8 mouse cellular contexts compared by ENCODE assay signal in genomic region chr1:91216504-91217267, GRCm38 (mm10). TPM values are rescaled to one million over a fixed set of nuclear protein-coding genes. Genes with fewer than 3 reads are reported as not detected.
DNase-seq lines count a peak whose midpoint lies in the region; ATAC-seq and TF ChIP-seq lines count a peak whose summit lies in the region.

No protein-coding gene starts in this region.

- 46% methylated on average over 10 of the region's 10 CpGs for WGBS in embryonic facial prominence, embryonic 13.5 days
- 73% methylated on average over 10 of the region's 10 CpGs for WGBS in embryonic facial prominence, embryonic 10.5 days
- 20% methylated on average over 10 of the region's 10 CpGs for WGBS in liver, postnatal 0 days (ENCODE audit: insufficient replicate concordance)
- WGBS in stomach, postnatal 0 days, result 49% methylated on average over 10 of the region's 10 CpGs

- H3K36me3 ChIP-seq in embryonic facial prominence, embryonic 13.5 days, result no peaks in the 10 kb centered on the region
- no peaks in the 10 kb centered on the region for H3K36me3 ChIP-seq in embryonic facial prominence, embryonic 10.5 days (replicated peaks)
- no peaks in the 10 kb centered on the region for H3K36me3 ChIP-seq in liver, postnatal 0 days (replicated peaks; ENCODE audit: insufficient read depth, low read length)
- H3K36me3 ChIP-seq in stomach, postnatal 0 days (ENCODE audit: control insufficient read depth, insufficient read depth, low read length), result no peaks in the 10 kb centered on the region

- no peaks in the 10 kb centered on the region for H3K9me3 ChIP-seq in embryonic facial prominence, embryonic 13.5 days
- no peaks in the 10 kb centered on the region for H3K9me3 ChIP-seq in embryonic facial prominence, embryonic 10.5 days
- H3K9me3 ChIP-seq in liver, postnatal 0 days (ENCODE audit: low read length), result no peaks in the 10 kb centered on the region
- H3K9me3 ChIP-seq in stomach, postnatal 0 days (ENCODE audit: control insufficient read depth, low read length), result no peaks in the 10 kb centered on the region

- peaks cover 22% of the 10 kb centered on the region for H3K4me1 ChIP-seq in embryonic facial prominence, embryonic 13.5 days
- H3K4me1 ChIP-seq in embryonic facial prominence, embryonic 10.5 days, result peaks cover 4% of the 10 kb centered on the region
- H3K4me1 ChIP-seq in liver, postnatal 0 days (ENCODE audit: insufficient read depth), result peaks cover 12% of the 10 kb centered on the region; the same call in 1 of the 2 replicates
- H3K4me1 ChIP-seq in stomach, postnatal 0 days (replicated peaks; ENCODE audit: control insufficient read depth, insufficient read depth), result no peaks in the 10 kb centered on the region

- no peak for TF ChIP-seq CTCF in liver, postnatal 0 days (IDR thresholded peaks at IDR 0.05; ENCODE audit: low read depth)
- TF ChIP-seq CTCF in stomach, postnatal 0 days (IDR thresholded peaks at IDR 0.05; ENCODE audit: low read depth), result no peak

- no peak overlapping the region for H3K9ac ChIP-seq in embryonic facial prominence, embryonic 13.5 days
- no peak overlapping the region for H3K9ac ChIP-seq in liver, postnatal 0 days (replicated peaks)
- no peak overlapping the region for H3K9ac ChIP-seq in stomach, postnatal 0 days (ENCODE audit: low read length)

- no peak overlapping the region for H3K4me3 ChIP-seq in embryonic facial prominence, embryonic 13.5 days
- H3K4me3 ChIP-seq in embryonic facial prominence, embryonic 10.5 days, result no peak overlapping the region
- no peak overlapping the region for H3K4me3 ChIP-seq in liver, postnatal 0 days (ENCODE audit: low read depth, low read length)
- no peak overlapping the region for H3K4me3 ChIP-seq in stomach, postnatal 0 days (ENCODE audit: low read depth, low read length)

- H3K27me3 ChIP-seq in embryonic facial prominence, embryonic 13.5 days, result no peaks in the 10 kb centered on the region
- no peaks in the 10 kb centered on the region for H3K27me3 ChIP-seq in embryonic facial prominence, embryonic 10.5 days (replicated peaks; ENCODE audit: low read depth, poor library complexity, severe bottlenecking)
- H3K27me3 ChIP-seq in liver, postnatal 0 days (ENCODE audit: insufficient read depth, low read length), result no peaks in the 10 kb centered on the region
- no peaks in the 10 kb centered on the region for H3K27me3 ChIP-seq in stomach, postnatal 0 days (ENCODE audit: control insufficient read depth, insufficient read depth, low read length)

- peak overlapping the region; percentile 52 for H3K27ac ChIP-seq in embryonic facial prominence, embryonic 13.5 days
- no peak overlapping the region for H3K27ac ChIP-seq in embryonic facial prominence, embryonic 10.5 days (replicated peaks)
- 0 out of 2 replicates have a peak overlapping the region, but pooled peaks have one; percentile 29 for H3K27ac ChIP-seq in liver, postnatal 0 days (ENCODE audit: low read depth)
- peak overlapping the region; percentile 78 for H3K27ac ChIP-seq in stomach, postnatal 0 days (replicated peaks)

- ATAC-seq in embryonic facial prominence, embryonic 13.5 days (ENCODE audit: insufficient number of reproducible peaks, insufficient read depth, low FRiP score, low TSS enrichment, low read depth), result no peak
- ATAC-seq in liver, postnatal 0 days, result peak; percentile 64
- ATAC-seq in stomach, postnatal 0 days (ENCODE audit: low FRiP score, low TSS enrichment), result peak; percentile 47; the same call in 1 of the 2 replicates

- DNase-seq in embryonic facial prominence, embryonic 10.5 days (ENCODE audit: low spot score), result no peak
- DNase-seq in spleen, adult 18-20 months, result peak; percentile 39 to 46
- no peak for DNase-seq in spleen, adult 12 weeks (ENCODE audit: low spot score)
- DNase-seq in liver, postnatal 0 days, result peak; percentile 65
- peak; percentile 24 for DNase-seq in stomach, postnatal 0 days (ENCODE audit: low spot score)
- no peak for DNase-seq in left cerebral cortex, adult 8-10 months (ENCODE audit: low spot score in 2 of 2)
- DNase-seq in ovary, postnatal 36 days (ENCODE audit: low spot score), result no peak

- TF ChIP-seq EP300 in liver, postnatal 0 days (IDR thresholded peaks at IDR 0.05; ENCODE audit: low read depth), result no peak
- no peak for TF ChIP-seq EP300 in stomach, postnatal 0 days (optimal IDR thresholded peaks at IDR 0.05)

- H3K4me2 ChIP-seq in embryonic facial prominence, embryonic 13.5 days, result no peak overlapping the region
- H3K4me2 ChIP-seq in liver, postnatal 0 days (ENCODE audit: low read depth, low read length), result no peak overlapping the region
- no peak overlapping the region for H3K4me2 ChIP-seq in stomach, postnatal 0 days (replicated peaks; ENCODE audit: low read depth)

RNA-seq across cellular contexts. Expression of gene Ube2f, which starts 33.4 kb away (rescaled TPM):
- polyA plus RNA-seq in embryonic facial prominence, embryonic 13.5 days (2015; fragmentation: Nextera tagmentation; extraction: Ambion mirVana), result 70.5 and 73.8 TPM in 2 replicates
- polyA plus RNA-seq in embryonic facial prominence, embryonic 10.5 days (2016; fragmentation: Nextera tagmentation; extraction: Ambion mirVana), result 87.6 and 100 TPM in 2 replicates
- 49.1 and 53.0 TPM in 2 replicates for polyA plus RNA-seq in liver, postnatal 0 days (2015; fragmentation: Nextera tagmentation; extraction: Ambion mirVana)
- polyA plus RNA-seq in stomach, postnatal 0 days (2015; fragmentation: Nextera tagmentation; extraction: Ambion mirVana), result 56.9 and 61.7 TPM in 2 replicates
- total RNA-seq in left cerebral cortex, adult 8-10 months (2022), result 10 to 100 TPM; 48.2 to 54.9 (median 51.6) TPM

RNA-seq across cellular contexts. Expression of gene Ramp1, which starts 37.1 kb away (rescaled TPM):
- polyA plus RNA-seq in embryonic facial prominence, embryonic 13.5 days (2015; fragmentation: Nextera tagmentation; extraction: Ambion mirVana), result 5.4 and 6.1 TPM in 2 replicates
- polyA plus RNA-seq in embryonic facial prominence, embryonic 10.5 days (2016; fragmentation: Nextera tagmentation; extraction: Ambion mirVana), result 0.47 and 0.61 TPM in 2 replicates
- 9.6 and 10.6 TPM in 2 replicates for polyA plus RNA-seq in liver, postnatal 0 days (2015; fragmentation: Nextera tagmentation; extraction: Ambion mirVana)
- 10.5 and 11.5 TPM in 2 replicates for polyA plus RNA-seq in stomach, postnatal 0 days (2015; fragmentation: Nextera tagmentation; extraction: Ambion mirVana)
- total RNA-seq in left cerebral cortex, adult 8-10 months (2022), result 10 to 100 TPM; 50.9 to 58.7 (median 52.5) TPM

Comparison
In these comparisons a context has a peak if more than half of its experiments do, and no peak if none do; other contexts are left out.
1. DNase-seq: peak in spleen, adult 18-20 months (2 of 2), liver, postnatal 0 days (single experiment) and stomach, postnatal 0 days (single experiment); none in embryonic facial prominence, embryonic 10.5 days (single experiment), spleen, adult 12 weeks (single experiment), left cerebral cortex, adult 8-10 months (0 of 2) and ovary, postnatal 36 days (single experiment).